Mouse (Mus musculus): Measurements from ENCODE around the gene Trpv6. TPM values are rescaled to one million over a fixed set of nuclear protein-coding genes. Genes with fewer than 3 reads are reported as not detected.

Gene Trpv6
- polyA plus RNA-seq (2016; fragmentation: Nextera tagmentation; extraction: Ambion mirVana), result 0.49 and 0.57 TPM in 2 replicates

GRCm38 (mm10) chr6:41636178-41636577, at the start of gene Trpv6:
Trpv6 (minus strand) TSS chr6:41636405.
- no peak within 1 kb of the TSS for H3K9ac ChIP-seq
- no peaks in the 10 kb centered on the region for H3K27me3 ChIP-seq (replicated peaks)
- H3K36me3 ChIP-seq, result no peaks in the 10 kb centered on the region
- no peak within 1 kb of the TSS for H3K4me2 ChIP-seq (replicated peaks)
- no peaks in the 10 kb centered on the region for H3K4me1 ChIP-seq
- H3K4me3 ChIP-seq, result no peak within 1 kb of the TSS
- no peaks in the 10 kb centered on the region for H3K9me3 ChIP-seq
- no peak within 1 kb of the TSS for H3K27ac ChIP-seq
- 29% methylated on average over 5 of the region's 5 CpGs for WGBS
- no peak for ATAC-seq (ENCODE audit: low FRiP score, low read depth)

DNA sequence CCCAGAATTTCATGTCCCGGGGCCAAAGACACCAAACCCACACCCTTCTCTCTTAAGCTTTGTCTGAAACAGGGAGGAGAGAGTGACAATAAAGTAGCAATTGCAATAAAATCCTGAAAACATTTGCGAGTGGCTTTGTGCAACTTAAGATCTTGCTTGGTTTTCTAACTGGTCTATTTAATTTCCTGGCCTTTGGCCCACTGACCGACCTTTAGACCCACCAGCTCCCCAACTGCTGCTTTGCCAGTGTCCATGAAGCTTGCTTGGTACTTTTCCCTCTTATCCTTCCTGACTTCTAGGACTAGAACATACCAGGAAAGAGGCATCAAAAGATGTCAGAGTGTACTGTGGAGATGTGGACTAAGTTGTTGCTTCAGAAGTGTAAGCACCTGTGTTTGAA, 49.4 kb upstream of the Trpv6 start:
- H3K4me3 ChIP-seq, result no peak overlapping the region
- H3K27ac ChIP-seq, result no peak overlapping the region
- ATAC-seq (ENCODE audit: low FRiP score, low read depth), result no peak
- H3K36me3 ChIP-seq, result no peaks in the 10 kb centered on the region
- WGBS, result 68% methylated on average over 3 of the region's 3 CpGs
- no peaks in the 10 kb centered on the region for H3K4me1 ChIP-seq
- H3K4me2 ChIP-seq (replicated peaks), result no peak overlapping the region
- no peaks in the 10 kb centered on the region for H3K27me3 ChIP-seq (replicated peaks)
- H3K9ac ChIP-seq, result no peak overlapping the region
- no peaks in the 10 kb centered on the region for H3K9me3 ChIP-seq

DNA sequence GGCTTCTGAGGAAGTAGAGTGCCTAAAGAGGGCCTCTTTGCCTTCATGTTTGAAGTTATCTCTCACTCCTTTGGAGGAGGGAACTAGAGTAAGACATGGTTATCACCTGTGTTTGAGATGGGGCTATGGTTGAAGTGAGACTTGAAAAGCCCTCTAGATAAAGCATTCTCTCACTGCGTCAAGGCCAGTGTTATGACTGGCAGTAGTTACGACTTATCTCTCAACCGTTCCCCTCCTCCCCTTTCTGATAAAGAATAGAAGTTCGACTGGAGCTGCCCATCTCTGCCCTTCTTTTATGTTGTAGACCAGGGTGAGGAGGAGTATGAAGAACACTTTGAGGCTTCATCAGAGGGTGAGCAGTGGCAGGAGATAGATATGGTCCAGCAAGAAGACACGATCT, 48.7 kb upstream of the Trpv6 start:
- H3K27ac ChIP-seq, result no peak overlapping the region
- 92% methylated on average over 5 of the region's 5 CpGs for WGBS
- H3K36me3 ChIP-seq, result no peaks in the 10 kb centered on the region
- no peaks in the 10 kb centered on the region for H3K27me3 ChIP-seq (replicated peaks)
- H3K9ac ChIP-seq, result no peak overlapping the region
- H3K4me2 ChIP-seq (replicated peaks), result no peak overlapping the region
- H3K4me3 ChIP-seq, result no peak overlapping the region
- no peaks in the 10 kb centered on the region for H3K4me1 ChIP-seq
- H3K9me3 ChIP-seq, result no peaks in the 10 kb centered on the region
- no peak for ATAC-seq (ENCODE audit: low FRiP score, low read depth)

DNA sequence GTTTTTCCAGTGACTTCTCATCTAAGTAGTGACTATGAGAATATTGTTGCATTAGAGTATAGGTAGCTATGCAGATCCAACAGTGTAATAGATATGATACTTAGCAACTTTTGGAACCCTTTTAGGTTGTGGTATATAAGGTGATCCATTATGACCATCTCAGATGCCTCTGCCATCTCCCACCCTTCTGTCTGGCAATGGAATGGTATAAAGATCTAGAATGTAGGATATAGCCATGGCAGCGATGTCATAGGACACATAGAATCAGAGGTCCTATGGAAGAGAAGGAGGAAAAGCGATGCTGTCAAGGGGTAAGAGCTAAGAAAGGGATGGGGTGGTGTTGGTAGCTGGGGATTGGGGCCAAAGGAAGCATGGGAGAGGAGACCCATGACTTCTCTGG, 47.9 kb upstream of the Trpv6 start, which contains the start of gene Llcfc1:
Gene Llcfc1 (plus strand): TSS at position 301 of the 400 bp plus-strand sequence.
- Histone ChIP-seq H3K36me3 (no peaks in the 10 kb centered on the region), H3K27ac (no peak within 1 kb of the TSS), H3K4me1 (no peaks in the 10 kb centered on the region), H3K9ac (no peak within 1 kb of the TSS), H3K9me3 (no peaks in the 10 kb centered on the region), H3K4me3 (no peak within 1 kb of the TSS), H3K4me2 (replicated peaks) (no peak within 1 kb of the TSS), H3K27me3 (replicated peaks) (no peaks in the 10 kb centered on the region)
- ATAC-seq (ENCODE audit: low FRiP score, low read depth), result no peak
- WGBS, result 90% methylated on average over 2 of the region's 2 CpGs

- Histone ChIP-seq H3K4me2 (replicated peaks) (no peak overlapping the region), H3K36me3 (no peaks in the 10 kb centered on the region), H3K27ac (no peak overlapping the region), H3K9me3 (no peaks in the 10 kb centered on the region), H3K27me3 (replicated peaks) (no peaks in the 10 kb centered on the region), H3K9ac (no peak overlapping the region), H3K4me3 (no peak overlapping the region), H3K4me1 (no peaks in the 10 kb centered on the region)
- 81% methylated on average over 5 of the region's 5 CpGs for WGBS
- no peak for ATAC-seq (ENCODE audit: low FRiP score, low read depth)
Measured at GRCm38 (mm10) chr6:41681656-41682055, 45.5 kb upstream of the Trpv6 start.

- no peaks in the 10 kb centered on the region for H3K36me3 ChIP-seq
- no peak for ATAC-seq (ENCODE audit: low FRiP score, low read depth)
- H3K9me3 ChIP-seq, result no peaks in the 10 kb centered on the region
- H3K4me2 ChIP-seq (replicated peaks), result no peak within 1 kb of the TSS
- 81% methylated on average over 1 of the region's 1 CpGs for WGBS
- H3K4me1 ChIP-seq, result no peaks in the 10 kb centered on the region
- H3K27ac ChIP-seq, result no peak within 1 kb of the TSS
- no peak within 1 kb of the TSS for H3K9ac ChIP-seq
- no peak within 1 kb of the TSS for H3K4me3 ChIP-seq
- no peaks in the 10 kb centered on the region for H3K27me3 ChIP-seq (replicated peaks)
Measured at GRCm38 (mm10) chr6:41680669-41681068, 44.5 kb upstream of the Trpv6 start, which contains the start of gene Trpv5. Trpv5 (minus strand) TSS chr6:41680769.

GRCm38 (mm10) chr6:41676530-41676929, 40.3 kb upstream of the Trpv6 start:
- ATAC-seq (ENCODE audit: low FRiP score, low read depth), result no peak
- H3K36me3 ChIP-seq, result no peaks in the 10 kb centered on the region
- H3K9ac ChIP-seq, result no peak overlapping the region
- no peaks in the 10 kb centered on the region for H3K27me3 ChIP-seq (replicated peaks)
- H3K9me3 ChIP-seq, result no peaks in the 10 kb centered on the region
- WGBS, result 87% methylated on average over 2 of the region's 2 CpGs
- no peak overlapping the region for H3K27ac ChIP-seq
- H3K4me3 ChIP-seq, result no peak overlapping the region
- H3K4me1 ChIP-seq, result no peaks in the 10 kb centered on the region
- no peak overlapping the region for H3K4me2 ChIP-seq (replicated peaks)

- H3K36me3 ChIP-seq, result no peaks in the 10 kb centered on the region
- no peak overlapping the region for H3K9ac ChIP-seq
- no peak overlapping the region for H3K4me3 ChIP-seq
- H3K4me2 ChIP-seq (replicated peaks), result no peak overlapping the region
- no peak overlapping the region for H3K27ac ChIP-seq
- H3K4me1 ChIP-seq, result no peaks in the 10 kb centered on the region
- 26% methylated on average over 2 of the region's 2 CpGs for WGBS
- ATAC-seq (ENCODE audit: low FRiP score, low read depth), result no peak
- H3K27me3 ChIP-seq (replicated peaks), result no peaks in the 10 kb centered on the region
- H3K9me3 ChIP-seq, result no peaks in the 10 kb centered on the region
Measured at GRCm38 (mm10) chr6:41662320-41662719, 26.1 kb upstream of the Trpv6 start.

DNA sequence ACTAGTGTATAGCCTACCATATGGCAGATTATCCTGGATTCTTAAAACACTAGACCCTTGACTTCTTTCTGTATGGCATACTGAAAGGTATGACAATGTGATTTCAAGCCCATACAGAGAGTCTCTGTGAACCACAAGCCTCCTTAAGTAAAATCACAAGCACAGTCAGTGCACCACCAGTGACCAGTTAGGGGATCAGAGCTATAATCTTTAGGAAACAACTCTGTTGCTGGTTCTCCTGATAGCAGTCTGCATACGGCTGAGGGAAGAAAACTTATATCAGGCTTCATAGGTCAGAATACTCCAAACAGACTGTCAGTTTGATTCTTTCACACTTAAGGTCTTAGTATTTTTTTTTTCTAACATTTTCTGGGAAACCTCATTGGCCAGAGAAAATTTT, 22.3 kb upstream of the Trpv6 start:
- Histone ChIP-seq H3K27ac (no peak overlapping the region), H3K4me2 (replicated peaks) (no peak overlapping the region), H3K27me3 (replicated peaks) (no peaks in the 10 kb centered on the region), H3K4me1 (no peaks in the 10 kb centered on the region), H3K4me3 (no peak overlapping the region), H3K36me3 (no peaks in the 10 kb centered on the region), H3K9me3 (no peaks in the 10 kb centered on the region), H3K9ac (no peak overlapping the region)
- ATAC-seq (ENCODE audit: low FRiP score, low read depth), result no peak
- WGBS, result 89% methylated on average over 1 of the region's 1 CpGs

- Histone ChIP-seq H3K4me1 (no peaks in the 10 kb centered on the region), H3K4me2 (replicated peaks) (no peak overlapping the region), H3K9me3 (no peaks in the 10 kb centered on the region), H3K36me3 (no peaks in the 10 kb centered on the region), H3K9ac (no peak overlapping the region), H3K4me3 (no peak overlapping the region), H3K27me3 (replicated peaks) (no peaks in the 10 kb centered on the region), H3K27ac (no peak overlapping the region)
- 89% methylated on average over 8 of the region's 8 CpGs for WGBS
- no peak for ATAC-seq (ENCODE audit: low FRiP score, low read depth)
Measured at GRCm38 (mm10) chr6:41654648-41655047, 18.4 kb upstream of the Trpv6 start.

- Histone ChIP-seq H3K27me3 (replicated peaks) (no peaks in the 10 kb centered on the region), H3K4me3 (no peak overlapping the region), H3K4me1 (no peaks in the 10 kb centered on the region), H3K4me2 (replicated peaks) (no peak overlapping the region), H3K27ac (no peak overlapping the region), H3K9ac (no peak overlapping the region), H3K36me3 (no peaks in the 10 kb centered on the region), H3K9me3 (no peaks in the 10 kb centered on the region)
- no peak for ATAC-seq (ENCODE audit: low FRiP score, low read depth)
- WGBS, result 92% methylated on average over 5 of the region's 5 CpGs
Measured at GRCm38 (mm10) chr6:41653173-41653572, 17.0 kb upstream of the Trpv6 start.

- no peaks in the 10 kb centered on the region for H3K9me3 ChIP-seq
- no peak overlapping the region for H3K27ac ChIP-seq
- H3K36me3 ChIP-seq, result no peaks in the 10 kb centered on the region
- H3K4me3 ChIP-seq, result no peak overlapping the region
- H3K4me1 ChIP-seq, result no peaks in the 10 kb centered on the region
- H3K4me2 ChIP-seq (replicated peaks), result no peak overlapping the region
- H3K9ac ChIP-seq, result no peak overlapping the region
- no peaks in the 10 kb centered on the region for H3K27me3 ChIP-seq (replicated peaks)
- no peak for ATAC-seq (ENCODE audit: low FRiP score, low read depth)
Measured at GRCm38 (mm10) chr6:41646672-41647071, 10.5 kb upstream of the Trpv6 start.

DNA sequence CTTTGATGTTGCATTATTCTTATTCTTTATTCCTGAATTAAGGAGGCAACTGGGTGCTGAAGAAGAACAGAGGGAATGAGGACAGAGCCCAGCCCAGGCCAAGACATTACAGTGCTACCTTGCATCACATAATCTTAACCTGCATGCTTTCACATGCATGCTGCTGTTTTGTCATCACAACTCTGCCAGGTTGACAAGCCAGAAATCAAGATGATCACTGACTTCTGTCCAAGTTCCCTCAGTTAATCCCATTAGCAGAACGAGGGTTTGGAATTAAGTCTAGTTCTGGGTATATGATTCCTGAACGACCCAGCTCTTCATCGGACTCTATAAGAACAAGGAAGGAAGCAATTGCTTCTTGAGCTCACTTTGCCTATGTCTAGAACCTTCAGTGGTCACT, 10.0 kb upstream of the Trpv6 start:
- Histone ChIP-seq H3K4me2 (replicated peaks) (no peak overlapping the region), H3K36me3 (no peaks in the 10 kb centered on the region), H3K27ac (no peak overlapping the region), H3K4me1 (no peaks in the 10 kb centered on the region), H3K4me3 (no peak overlapping the region), H3K27me3 (replicated peaks) (no peaks in the 10 kb centered on the region), H3K9me3 (no peaks in the 10 kb centered on the region), H3K9ac (no peak overlapping the region)
- 91% methylated on average over 3 of the region's 3 CpGs for WGBS
- ATAC-seq (ENCODE audit: low FRiP score, low read depth), result no peak

All from neural tube, embryonic 12.5 days (tissue).